Mouse (Mus musculus): ENCODE measurements around the gene Gm49325. TPM values are rescaled to one million over a fixed set of nuclear protein-coding genes. Genes with fewer than 3 reads are reported as not detected.
A peak's percentile ranks its signal among the peaks of the same experiment; 100 is the strongest.

The Gm49325 gene
- polyA plus RNA-seq, 1 experiment from 2014 or later = 10.1 TPM

MicroRNA genes within 50 kb of the gene (microRNA counts, 519-probe panel; counts per million panel counts)
- microRNA mmu-miR-1930 = not detected

Small RNA genes within 50 kb of the gene (microRNA-seq; reads per million reads assigned to microRNA genes)
- gene Mir1930 = 5.0 reads per million, percentile 24 among the genes with 10 or more reads in this experiment

Other genes with a start within 250 kb of the Gm49325 start
- gene Adarb1, start 187.9 kb upstream of the Gm49325 start, polyA plus RNA-seq (2015; fragmentation: Nextera tagmentation; extraction: Ambion mirVana) = 6.3 and 8.4 TPM in 2 replicates
- 29.7 and 31.0 TPM in 2 replicates for gene Fam207a, start 90.4 kb upstream of the Gm49325 start, polyA plus RNA-seq (2015; fragmentation: Nextera tagmentation; extraction: Ambion mirVana)
- gene Itgb2, start 75.9 kb upstream of the Gm49325 start, polyA plus RNA-seq (2015; fragmentation: Nextera tagmentation; extraction: Ambion mirVana) = 6.7 and 8.3 TPM in 2 replicates
- 210 and 244 TPM in 2 replicates for gene Pttg1ip, start 24.5 kb upstream of the Gm49325 start, polyA plus RNA-seq (2015; fragmentation: Nextera tagmentation; extraction: Ambion mirVana)
- 324 and 327 TPM in 2 replicates for gene Sumo3, start 100 bp upstream of the Gm49325 start, polyA plus RNA-seq (2015; fragmentation: Nextera tagmentation; extraction: Ambion mirVana)
- 78.0 and 82.4 TPM in 2 replicates for gene Ube2g2, start 16.1 kb downstream of the Gm49325 start, polyA plus RNA-seq (2015; fragmentation: Nextera tagmentation; extraction: Ambion mirVana)
- gene Tspear, start 80.4 kb downstream of the Gm49325 start, polyA plus RNA-seq (2015; fragmentation: Nextera tagmentation; extraction: Ambion mirVana) = 0.96 and 1.5 TPM in 2 replicates
- not detected in 2 replicates for gene Gm19402, start 84.6 kb downstream of the Gm49325 start, polyA plus RNA-seq (2015; fragmentation: Nextera tagmentation; extraction: Ambion mirVana)
- gene Gm9508, start 91.0 kb downstream of the Gm49325 start, polyA plus RNA-seq (2015; fragmentation: Nextera tagmentation; extraction: Ambion mirVana) = not detected in 2 replicates
- not detected in 2 replicates for gene Gm10272, start 100.4 kb downstream of the Gm49325 start, polyA plus RNA-seq (2015; fragmentation: Nextera tagmentation; extraction: Ambion mirVana)
- 0.27 TPM in 1 of 2 replicates, not detected in the other for gene Gm10024, start 105.3 kb downstream of the Gm49325 start, polyA plus RNA-seq (2015; fragmentation: Nextera tagmentation; extraction: Ambion mirVana)
- gene Gm10142, start 109.6 kb downstream of the Gm49325 start, polyA plus RNA-seq (2015; fragmentation: Nextera tagmentation; extraction: Ambion mirVana) = not detected in 2 replicates
- gene Krtap12-1, start 114.4 kb downstream of the Gm49325 start, polyA plus RNA-seq (2015; fragmentation: Nextera tagmentation; extraction: Ambion mirVana) = not detected in 2 replicates
- not detected in 2 replicates for gene Gm10100, start 120.3 kb downstream of the Gm49325 start, polyA plus RNA-seq (2015; fragmentation: Nextera tagmentation; extraction: Ambion mirVana)
- not detected in 2 replicates for gene Gm18596, start 136.4 kb downstream of the Gm49325 start, polyA plus RNA-seq (2015; fragmentation: Nextera tagmentation; extraction: Ambion mirVana)
- not detected in 2 replicates for gene Gm9736, start 145.2 kb downstream of the Gm49325 start, polyA plus RNA-seq (2015; fragmentation: Nextera tagmentation; extraction: Ambion mirVana)
- gene Gm3233, start 153.5 kb downstream of the Gm49325 start, polyA plus RNA-seq (2015; fragmentation: Nextera tagmentation; extraction: Ambion mirVana) = not detected in 2 replicates
- gene Gm3238, start 165.1 kb downstream of the Gm49325 start, polyA plus RNA-seq (2015; fragmentation: Nextera tagmentation; extraction: Ambion mirVana) = not detected in 2 replicates
- gene Gm7138, start 170.7 kb downstream of the Gm49325 start, polyA plus RNA-seq (2015; fragmentation: Nextera tagmentation; extraction: Ambion mirVana) = not detected in 2 replicates
- not detected in 2 replicates for gene Gm3250, start 176.3 kb downstream of the Gm49325 start, polyA plus RNA-seq (2015; fragmentation: Nextera tagmentation; extraction: Ambion mirVana)
- not detected in 2 replicates for gene Gm7137, start 182.0 kb downstream of the Gm49325 start, polyA plus RNA-seq (2015; fragmentation: Nextera tagmentation; extraction: Ambion mirVana)
- not detected in 2 replicates for gene Gm9639, start 188.9 kb downstream of the Gm49325 start, polyA plus RNA-seq (2015; fragmentation: Nextera tagmentation; extraction: Ambion mirVana)
- not detected in 2 replicates for gene Gm19668, start 192.9 kb downstream of the Gm49325 start, polyA plus RNA-seq (2015; fragmentation: Nextera tagmentation; extraction: Ambion mirVana)
- gene Gm9507, start 205.6 kb downstream of the Gm49325 start, polyA plus RNA-seq (2015; fragmentation: Nextera tagmentation; extraction: Ambion mirVana) = not detected in 2 replicates
- gene Gm2696, start 208.5 kb downstream of the Gm49325 start, polyA plus RNA-seq (2015; fragmentation: Nextera tagmentation; extraction: Ambion mirVana) = not detected in 2 replicates
- not detected in 2 replicates for gene Krtap10-4, start 220.9 kb downstream of the Gm49325 start, polyA plus RNA-seq (2015; fragmentation: Nextera tagmentation; extraction: Ambion mirVana)
- gene Krtap10-10, start 229.8 kb downstream of the Gm49325 start, polyA plus RNA-seq (2015; fragmentation: Nextera tagmentation; extraction: Ambion mirVana) = not detected in 2 replicates
- gene Gm36176, start 240.6 kb downstream of the Gm49325 start, polyA plus RNA-seq (2015; fragmentation: Nextera tagmentation; extraction: Ambion mirVana) = not detected in 2 replicates
- gene Gm10318, start 246.7 kb downstream of the Gm49325 start, polyA plus RNA-seq (2015; fragmentation: Nextera tagmentation; extraction: Ambion mirVana) = not detected in 2 replicates

Data from stomach, embryonic 16.5 days (tissue).